Comparison of ENCODE assay signal across 25 mouse cellular contexts in genomic region chr9:52273994-52274393, GRCm38 (mm10).
DNase-seq lines count a peak whose midpoint lies in the region; ATAC-seq and TF ChIP-seq lines count a peak whose summit lies in the region.
"Had no signal": no experiment of that assay in that cellular context is flagged by ENCODE, and none has a peak within 500 bp of the region (broad histone marks: within the 10 kb centered on the region; RNA-seq: fewer than 3 reads in every experiment).

No protein-coding gene starts in this region.

- no peak overlapping the region for H3K4me2 ChIP-seq in hindbrain, embryonic 12.5 days (replicated peaks)
- no peak overlapping the region for H3K4me2 ChIP-seq in hindbrain, postnatal 0 days (ENCODE audit: low read depth, low read length)
- no peak overlapping the region for H3K4me2 ChIP-seq in midbrain, embryonic 13.5 days (replicated peaks)
- H3K4me2 ChIP-seq in neural tube, embryonic 13.5 days, result no peak overlapping the region
- H3K4me2 ChIP-seq in neural tube, embryonic 15.5 days, result no peak overlapping the region
- H3K4me2 ChIP-seq: embryonic facial prominence, embryonic 12.5 days; embryonic facial prominence, embryonic 15.5 days; forebrain, embryonic 15.5 days; heart, embryonic 12.5 days; heart, embryonic 15.5 days; hindbrain, embryonic 15.5 days had no signal

- H3K4me1 ChIP-seq in hindbrain, embryonic 12.5 days, result peaks cover 18% of the 10 kb centered on the region
- H3K4me1 ChIP-seq in hindbrain, postnatal 0 days (ENCODE audit: insufficient read depth, low read length), result no peaks in the 10 kb centered on the region
- peaks cover 34% of the 10 kb centered on the region for H3K4me1 ChIP-seq in midbrain, embryonic 13.5 days (replicated peaks)
- peaks cover 19% of the 10 kb centered on the region for H3K4me1 ChIP-seq in midbrain, embryonic 10.5 days
- H3K4me1 ChIP-seq in neural tube, embryonic 13.5 days (replicated peaks), result peaks cover 19% of the 10 kb centered on the region
- H3K4me1 ChIP-seq in neural tube, embryonic 15.5 days, result peaks cover 16% of the 10 kb centered on the region
- H3K4me1 ChIP-seq: embryonic facial prominence, embryonic 12.5 days; embryonic facial prominence, embryonic 15.5 days; heart, embryonic 15.5 days had no signal

- no peak for TF ChIP-seq CTCF in hindbrain, postnatal 0 days (IDR thresholded peaks at IDR 0.05; ENCODE audit: low read depth)

- no peak for ATAC-seq in hindbrain, embryonic 12.5 days (ENCODE audit: low FRiP score)
- no peak for ATAC-seq in hindbrain, postnatal 0 days
- ATAC-seq in midbrain, embryonic 13.5 days, result no peak
- ATAC-seq in neural tube, embryonic 13.5 days (ENCODE audit: low read depth), result no peak
- ATAC-seq in neural tube, embryonic 15.5 days (ENCODE audit: low FRiP score), result no peak
- ATAC-seq: forebrain, embryonic 15.5 days had no signal

- no peaks in the 10 kb centered on the region for H3K36me3 ChIP-seq in hindbrain, embryonic 12.5 days
- H3K36me3 ChIP-seq in hindbrain, postnatal 0 days (ENCODE audit: insufficient read depth, low read length), result no peaks in the 10 kb centered on the region
- no peaks in the 10 kb centered on the region for H3K36me3 ChIP-seq in midbrain, embryonic 13.5 days
- H3K36me3 ChIP-seq in midbrain, embryonic 10.5 days, result no peaks in the 10 kb centered on the region
- H3K36me3 ChIP-seq in neural tube, embryonic 13.5 days, result no peaks in the 10 kb centered on the region
- no peaks in the 10 kb centered on the region for H3K36me3 ChIP-seq in neural tube, embryonic 15.5 days
- H3K36me3 ChIP-seq: embryonic facial prominence, embryonic 12.5 days; embryonic facial prominence, embryonic 15.5 days; forebrain, embryonic 15.5 days; heart, embryonic 12.5 days; heart, embryonic 15.5 days; hindbrain, embryonic 10.5 days; hindbrain, embryonic 15.5 days had no signal

- no peak overlapping the region for H3K4me3 ChIP-seq in hindbrain, embryonic 12.5 days
- no peak overlapping the region for H3K4me3 ChIP-seq in hindbrain, postnatal 0 days (ENCODE audit: low read length)
- no peak overlapping the region for H3K4me3 ChIP-seq in midbrain, embryonic 13.5 days (replicated peaks)
- H3K4me3 ChIP-seq in midbrain, embryonic 10.5 days, result no peak overlapping the region
- H3K4me3 ChIP-seq in neural tube, embryonic 13.5 days, result no peak overlapping the region
- H3K4me3 ChIP-seq in neural tube, embryonic 15.5 days (replicated peaks), result no peak overlapping the region
- H3K4me3 ChIP-seq: embryonic facial prominence, embryonic 12.5 days; embryonic facial prominence, embryonic 15.5 days; forebrain, embryonic 15.5 days; heart, embryonic 12.5 days; heart, embryonic 15.5 days; hindbrain, embryonic 10.5 days; hindbrain, embryonic 15.5 days had no signal

- DNase-seq in hindbrain, postnatal 0 days (ENCODE audit: low spot score), result no peak
- no peak for DNase-seq in midbrain, embryonic 10.5 days (ENCODE audit: low spot score)
- DNase-seq in telencephalon, adult 2 months (ENCODE audit: low read depth, low spot score), result peak; percentile 41
- DNase-seq in right cerebral cortex, postnatal 10 days (ENCODE audit: low spot score in 2 of 2), result no peak
- DNase-seq: adrenal gland, adult 2 months; adrenal gland, postnatal 14 days; cerebellum, adult 11-12 months; cerebellum, adult 8-10 months; cerebellum, postnatal 10 days; cerebellum, postnatal 36 days; gastrocnemius, postnatal 25 days; heart, adult 18-20 months; heart, postnatal 10 days; heart, postnatal 36 days had no signal

- H3K9ac ChIP-seq in hindbrain, embryonic 12.5 days, result no peak overlapping the region
- no peak overlapping the region for H3K9ac ChIP-seq in hindbrain, postnatal 0 days (replicated peaks; ENCODE audit: low read length)
- no peak overlapping the region for H3K9ac ChIP-seq in midbrain, embryonic 13.5 days (replicated peaks)
- H3K9ac ChIP-seq in neural tube, embryonic 13.5 days, result no peak overlapping the region
- H3K9ac ChIP-seq in neural tube, embryonic 15.5 days (replicated peaks), result no peak overlapping the region
- H3K9ac ChIP-seq: embryonic facial prominence, embryonic 12.5 days; embryonic facial prominence, embryonic 15.5 days; forebrain, embryonic 15.5 days; heart, embryonic 12.5 days; heart, embryonic 15.5 days; hindbrain, embryonic 15.5 days had no signal

- H3K9me3 ChIP-seq in hindbrain, embryonic 12.5 days (replicated peaks), result no peaks in the 10 kb centered on the region
- no peaks in the 10 kb centered on the region for H3K9me3 ChIP-seq in hindbrain, postnatal 0 days (ENCODE audit: low read length)
- no peaks in the 10 kb centered on the region for H3K9me3 ChIP-seq in midbrain, embryonic 13.5 days
- H3K9me3 ChIP-seq in midbrain, embryonic 10.5 days (replicated peaks), result no peaks in the 10 kb centered on the region
- no peaks in the 10 kb centered on the region for H3K9me3 ChIP-seq in neural tube, embryonic 13.5 days
- H3K9me3 ChIP-seq in neural tube, embryonic 15.5 days (replicated peaks), result no peaks in the 10 kb centered on the region
- H3K9me3 ChIP-seq: embryonic facial prominence, embryonic 12.5 days; embryonic facial prominence, embryonic 15.5 days; forebrain, embryonic 15.5 days; heart, embryonic 12.5 days; heart, embryonic 15.5 days; hindbrain, embryonic 10.5 days; hindbrain, embryonic 15.5 days had no signal

- WGBS in hindbrain, embryonic 12.5 days, result 79% methylated on average over 3 of the region's 3 CpGs
- 70% methylated on average over 3 of the region's 3 CpGs for WGBS in hindbrain, postnatal 0 days
- 72% methylated on average over 3 of the region's 3 CpGs for WGBS in midbrain, embryonic 13.5 days
- WGBS in midbrain, embryonic 10.5 days, result 83% methylated on average over 3 of the region's 3 CpGs
- 70% methylated on average over 3 of the region's 3 CpGs for WGBS in neural tube, embryonic 13.5 days
- 76% methylated on average over 3 of the region's 3 CpGs for WGBS in neural tube, embryonic 15.5 days

- peak overlapping the region; percentile 23; the same call in 1 of the 2 replicates for H3K27ac ChIP-seq in hindbrain, embryonic 12.5 days
- H3K27ac ChIP-seq in hindbrain, postnatal 0 days, result no peak overlapping the region
- peak overlapping the region; percentile 30; the same call in 1 of the 2 replicates for H3K27ac ChIP-seq in midbrain, embryonic 13.5 days
- no peak overlapping the region for H3K27ac ChIP-seq in midbrain, embryonic 10.5 days (replicated peaks)
- H3K27ac ChIP-seq in neural tube, embryonic 13.5 days (replicated peaks), result peak overlapping the region; percentile 20; the same call in 1 of the 2 replicates
- H3K27ac ChIP-seq in neural tube, embryonic 15.5 days (replicated peaks), result no peak overlapping the region
- H3K27ac ChIP-seq: embryonic facial prominence, embryonic 12.5 days; embryonic facial prominence, embryonic 15.5 days; heart, embryonic 15.5 days; hindbrain, embryonic 10.5 days; hindbrain, embryonic 15.5 days had no signal

- H3K27me3 ChIP-seq in hindbrain, embryonic 12.5 days, result no peaks in the 10 kb centered on the region
- H3K27me3 ChIP-seq in hindbrain, postnatal 0 days (ENCODE audit: insufficient read depth, low read length), result no peaks in the 10 kb centered on the region
- no peaks in the 10 kb centered on the region for H3K27me3 ChIP-seq in midbrain, embryonic 13.5 days
- no peaks in the 10 kb centered on the region for H3K27me3 ChIP-seq in midbrain, embryonic 10.5 days (ENCODE audit: low read depth, poor library complexity, severe bottlenecking)
- H3K27me3 ChIP-seq in neural tube, embryonic 13.5 days, result no peaks in the 10 kb centered on the region
- no peaks in the 10 kb centered on the region for H3K27me3 ChIP-seq in neural tube, embryonic 15.5 days (replicated peaks)
- H3K27me3 ChIP-seq: embryonic facial prominence, embryonic 12.5 days; embryonic facial prominence, embryonic 15.5 days; forebrain, embryonic 15.5 days; heart, embryonic 12.5 days; heart, embryonic 15.5 days; hindbrain, embryonic 15.5 days had no signal

Comparison
In these comparisons a context has a peak if more than half of its experiments do, and no peak if none do; other contexts are left out.
1. H3K27ac ChIP-seq: peak in hindbrain, embryonic 12.5 days (single experiment), midbrain, embryonic 13.5 days (single experiment) and neural tube, embryonic 13.5 days (single experiment); none in hindbrain, postnatal 0 days (single experiment), midbrain, embryonic 10.5 days (single experiment) and neural tube, embryonic 15.5 days (single experiment).